Mouse (Mus musculus) c-Kit-positive CD71-positive TER-119-negative erythroid progenitor cells, embryonic 14.5 days (primary cell): ENCODE measurements around the gene Slc24a1.
"Not testable (repeated sequence)": the region's sequence is repeated elsewhere in the genome, so short reads cannot be mapped to it uniquely, and the experiment has no call there.

Source experiments
- DNase-seq: peaks from one replicate; pipeline ENCODE4 v3.0.0-alpha.2; 2013; ENCODE audit warnings: low read depth

The Slc24a1 gene

DNA sequence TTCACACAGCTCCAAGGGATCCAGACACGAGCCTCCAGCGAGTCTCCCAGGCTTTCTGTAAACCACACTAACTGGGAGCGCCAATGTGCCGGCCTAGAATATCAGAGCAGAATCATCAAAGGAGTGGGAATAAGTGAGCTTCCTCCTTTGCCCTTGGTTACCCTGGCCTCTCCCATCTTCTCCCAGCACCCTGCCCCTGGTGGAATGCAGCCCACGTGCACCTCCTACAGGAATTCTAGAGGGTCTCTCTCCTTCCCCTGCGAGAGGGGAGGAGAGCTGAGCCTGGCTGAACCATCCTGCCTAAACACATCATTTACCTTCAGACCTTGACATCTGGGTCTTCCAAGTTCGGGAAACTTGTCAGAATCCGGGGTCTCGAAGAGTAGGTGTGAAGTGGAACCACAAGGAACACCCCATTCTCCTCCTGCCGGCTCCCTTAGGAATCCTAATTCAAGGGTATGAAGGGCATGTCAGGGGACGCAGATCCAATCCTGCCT, at the start of gene Slc24a1:
Slc24a1 (minus strand) TSS at position 447 of the 497 bp plus-strand sequence.
- no peak for DNase-seq

GRCm38 (mm10) chr9:64995464-64995863, 44.1 kb upstream of the Slc24a1 start:
- not testable (repeated sequence) for DNase-seq

- no peak for DNase-seq
These were observed 38.9 kb upstream of the Slc24a1 start for GRCm38 (mm10) chr9:64990291-64990690.

GRCm38 (mm10) chr9:64988443-64988842, 37.0 kb upstream of the Slc24a1 start:
- no peak for DNase-seq

DNA sequence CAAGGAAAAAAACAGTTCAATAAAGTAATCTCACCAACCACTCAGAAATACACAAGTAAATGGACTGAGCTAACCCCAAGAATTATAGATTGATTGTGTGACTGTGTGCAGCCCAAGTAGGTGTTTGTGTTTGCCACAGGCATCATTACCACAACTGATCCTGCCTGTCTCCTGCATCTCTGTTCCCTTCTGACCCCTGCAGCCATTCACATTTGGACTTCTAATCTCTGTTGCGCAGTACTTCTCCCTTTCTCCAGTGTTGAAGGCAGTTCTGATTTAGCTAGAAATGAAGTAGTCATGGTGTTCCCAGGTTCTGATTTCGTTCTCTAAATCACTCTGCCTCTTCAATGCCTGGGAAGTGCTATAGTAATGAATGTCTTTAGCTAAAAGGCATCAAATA, 36.2 kb upstream of the Slc24a1 start:
- DNase-seq = no peak

DNA sequence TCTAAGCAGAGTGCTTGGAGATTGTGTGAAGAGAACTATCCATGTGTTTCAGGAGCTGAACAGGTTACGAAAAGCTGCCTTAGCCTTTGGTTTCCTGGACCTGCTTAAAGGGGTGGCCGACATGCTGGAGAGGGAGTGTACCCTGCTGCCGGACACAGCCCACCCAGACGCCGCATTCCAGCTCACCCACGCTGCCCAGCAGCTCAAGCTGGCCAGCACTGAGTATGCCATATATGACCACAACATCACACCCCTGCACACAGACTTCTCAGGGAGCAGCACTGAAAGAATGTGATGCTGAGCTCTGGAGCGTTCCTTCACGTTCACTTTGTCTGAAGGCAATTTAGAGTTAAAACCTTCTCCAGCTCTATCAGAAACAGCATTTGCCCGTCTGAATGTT, 34.4 kb upstream of the Slc24a1 start:
- DNase-seq = no peak

DNA sequence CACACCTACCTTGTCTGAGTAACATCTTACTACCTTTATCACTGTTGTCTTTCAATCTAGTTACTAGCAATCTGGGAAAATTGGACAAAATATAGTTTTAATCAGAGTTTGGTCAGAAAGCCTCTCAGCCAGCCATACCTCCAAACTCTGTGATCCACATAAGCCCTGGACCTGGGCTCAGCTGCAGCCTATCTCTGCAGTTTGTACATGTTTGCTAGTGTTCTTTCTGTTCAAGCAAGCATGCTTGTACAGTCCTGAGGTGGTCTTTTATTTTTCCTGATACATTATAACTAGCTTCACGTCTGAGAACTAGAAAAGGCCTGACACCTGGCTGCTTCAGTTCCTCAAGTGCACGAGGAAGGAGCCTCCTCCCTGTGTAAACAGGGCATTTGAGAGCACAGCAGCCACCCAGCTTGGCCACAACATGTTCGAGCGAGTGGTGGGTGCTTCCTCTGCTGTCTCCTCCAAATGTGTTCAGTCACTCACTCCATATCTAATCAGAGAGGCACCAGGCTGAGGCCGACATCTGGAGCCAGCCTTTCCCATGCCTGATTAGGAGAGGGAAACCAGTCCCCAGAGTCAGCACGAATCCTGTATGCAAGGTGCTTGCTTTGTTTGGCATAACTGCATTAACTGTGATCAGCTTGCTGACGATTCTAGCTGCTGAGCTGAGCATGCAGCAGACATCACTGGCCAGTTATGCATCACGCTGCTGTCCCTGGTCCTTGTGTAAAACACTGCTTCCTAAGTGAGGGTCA, 33.8 kb upstream of the Slc24a1 start:
- peak; percentile 67 for DNase-seq

GRCm38 (mm10) chr9:64981904-64982303, 30.5 kb upstream of the Slc24a1 start:
- no peak for DNase-seq

- DNase-seq = no peak
These were observed 29.1 kb upstream of the Slc24a1 start for GRCm38 (mm10) chr9:64980548-64980947.

- no peak for DNase-seq
These were observed 9.5 kb upstream of the Slc24a1 start for GRCm38 (mm10) chr9:64960978-64961320.

- DNase-seq = peak; percentile 97
These were observed 8.9 kb upstream of the Slc24a1 start, which contains the start of gene Ints14 for GRCm38 (mm10) chr9:64960117-64960977. Ints14 (plus strand) TSS chr9:64960905.

- no peak for DNase-seq
These were observed 5.9 kb upstream of the Slc24a1 start for GRCm38 (mm10) chr9:64957276-64957675.

DNA sequence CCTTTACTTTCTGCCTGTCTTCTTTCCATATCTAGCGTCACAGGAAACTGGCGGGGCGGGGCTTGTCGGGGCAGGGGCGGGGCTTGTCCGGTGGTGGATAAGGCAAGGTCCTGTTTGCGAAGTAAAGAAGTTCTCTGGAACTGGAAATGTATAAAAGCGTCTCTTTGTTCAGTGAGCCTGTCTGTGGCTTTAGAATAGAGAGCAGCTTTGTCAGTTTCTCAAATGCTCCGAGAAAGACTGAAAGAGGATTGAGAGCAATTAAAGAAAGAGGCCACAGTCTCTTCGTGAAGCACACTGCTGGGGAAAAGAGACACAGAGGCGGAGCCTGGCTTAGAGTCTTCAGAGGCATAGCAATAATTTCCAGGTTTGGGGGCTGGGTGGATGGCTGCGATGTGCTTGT, 4.9 kb upstream of the Slc24a1 start:
- DNase-seq = peak; percentile 53

GRCm38 (mm10) chr9:64953190-64953589, 1.8 kb upstream of the Slc24a1 start:
- peak; percentile 61 for DNase-seq

- no peak for DNase-seq
These were observed 648 bp upstream of the Slc24a1 start for GRCm38 (mm10) chr9:64952055-64952454.

GRCm38 (mm10) chr9:64947483-64948095, 3.8 kb downstream of the Slc24a1 start:
- no peak for DNase-seq

GRCm38 (mm10) chr9:64943997-64944396, 7.4 kb downstream of the Slc24a1 start:
- no peak for DNase-seq

GRCm38 (mm10) chr9:64941650-64942049, 9.8 kb downstream of the Slc24a1 start:
- DNase-seq = no peak

DNA sequence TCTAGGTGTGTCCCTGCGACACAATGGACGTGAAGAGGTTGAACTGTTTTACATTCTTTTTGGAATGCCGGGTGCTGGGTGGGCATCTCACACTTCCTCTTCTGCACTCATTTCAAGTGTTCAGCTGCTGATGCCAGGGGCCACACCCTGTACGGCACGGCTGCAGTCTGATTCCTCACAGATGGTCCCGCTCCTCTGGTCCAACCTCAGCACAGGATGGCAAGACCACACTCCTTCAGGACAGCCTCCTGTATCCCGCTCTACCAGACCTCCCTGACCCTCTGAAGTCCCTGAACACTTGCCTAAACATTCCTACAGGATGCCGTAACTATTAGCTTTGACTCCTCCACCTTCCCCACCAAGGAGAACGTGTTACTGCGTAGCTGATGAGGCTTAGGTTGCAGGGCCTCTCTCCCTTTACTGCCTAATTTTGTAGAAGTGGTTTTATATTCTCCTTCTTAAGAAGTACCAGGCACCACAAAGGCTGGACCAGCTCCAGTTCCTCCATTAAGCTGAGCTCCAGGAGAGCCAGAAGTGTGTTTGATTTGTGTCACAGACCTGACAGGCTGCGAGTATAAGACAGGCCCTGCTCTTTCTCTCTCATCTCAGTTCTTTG, 10.6 kb downstream of the Slc24a1 start:
- DNase-seq = no peak

- no peak for DNase-seq
These were observed 11.6 kb downstream of the Slc24a1 start for GRCm38 (mm10) chr9:64939790-64940189.

DNA sequence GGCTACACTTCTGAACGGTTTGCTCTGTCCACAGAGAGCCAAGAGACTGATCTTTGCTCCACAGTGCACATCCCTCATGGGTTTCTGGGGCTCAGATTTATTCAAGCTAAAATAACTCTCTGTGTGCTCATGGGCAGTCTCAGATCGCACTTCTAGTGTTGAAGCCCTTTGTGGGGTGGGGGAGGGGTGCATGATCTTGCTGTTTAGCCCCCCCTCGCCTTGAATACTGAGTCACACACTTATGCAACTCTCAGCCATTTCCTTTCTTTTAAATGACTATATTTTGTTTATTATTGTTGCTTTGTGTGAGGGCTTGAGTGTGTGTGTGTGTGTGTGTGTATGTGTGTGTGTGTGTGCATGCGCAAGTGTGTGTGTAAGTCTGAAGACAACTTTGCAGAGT, 12.1 kb downstream of the Slc24a1 start:
- no peak for DNase-seq

- no peak for DNase-seq
These were observed 12.9 kb downstream of the Slc24a1 start for GRCm38 (mm10) chr9:64938535-64938934.
